Mouse (Mus musculus): Measurements from ENCODE around the gene Ccnc. TPM values are rescaled to one million over a fixed set of nuclear protein-coding genes. Genes with fewer than 3 reads are reported as not detected.

The Ccnc gene
- polyA plus RNA-seq, 1 experiment from 2014 or later: 42.1 TPM

GRCm38 (mm10) chr4:21685595-21686091 is 41.9 kb upstream of the Ccnc start, which contains the start of gene Prdm13:
Gene Prdm13 (minus strand): TSS chr4:21685963.
- no peak within 1 kb of the TSS for H3K4me2 ChIP-seq (ENCODE audit: low read depth, low read length)
- H3K9me3 ChIP-seq (replicated peaks; ENCODE audit: control insufficient read depth, low read length): 0 out of 2 replicates have a peak, but pooled peaks cover 3% of the 10 kb centered on the region
- no peak within 1 kb of the TSS for H3K4me3 ChIP-seq (replicated peaks; ENCODE audit: low read length)
- peaks cover 8% of the 10 kb centered on the region for H3K4me1 ChIP-seq (ENCODE audit: control insufficient read depth, insufficient read depth, low read length)
- peaks cover 92% of the 10 kb centered on the region for H3K27me3 ChIP-seq (ENCODE audit: control insufficient read depth, insufficient read depth, low read length)
- under 1% methylated on average over 38 of the region's 38 CpGs for WGBS
- no peak for ATAC-seq (ENCODE audit: insufficient read depth, low FRiP score)
- no peak within 1 kb of the TSS for H3K9ac ChIP-seq (ENCODE audit: low read length)
- H3K36me3 ChIP-seq (ENCODE audit: control insufficient read depth, insufficient read depth, low read length): no peaks in the 10 kb centered on the region
- no peak within 1 kb of the TSS for H3K27ac ChIP-seq (ENCODE audit: low read length)

- H3K4me1 ChIP-seq (ENCODE audit: control insufficient read depth, insufficient read depth, low read length): peaks cover 8% of the 10 kb centered on the region
- H3K36me3 ChIP-seq (ENCODE audit: control insufficient read depth, insufficient read depth, low read length): no peaks in the 10 kb centered on the region
- no peak overlapping the region for H3K27ac ChIP-seq (ENCODE audit: low read length)
- H3K4me3 ChIP-seq (replicated peaks; ENCODE audit: low read length): no peak overlapping the region
- WGBS: 3% methylated on average over 11 of the region's 11 CpGs
- no peak overlapping the region for H3K4me2 ChIP-seq (ENCODE audit: low read depth, low read length)
- H3K9ac ChIP-seq (ENCODE audit: low read length): no peak overlapping the region
- H3K9me3 ChIP-seq (replicated peaks; ENCODE audit: control insufficient read depth, low read length): 0 out of 2 replicates have a peak, but pooled peaks cover 3% of the 10 kb centered on the region
- no peak for ATAC-seq (ENCODE audit: insufficient read depth, low FRiP score)
- H3K27me3 ChIP-seq (ENCODE audit: control insufficient read depth, insufficient read depth, low read length): peaks cover 92% of the 10 kb centered on the region
Measured at GRCm38 (mm10) chr4:21686416-21686815, 41.1 kb upstream of the Ccnc start.

- H3K9me3 ChIP-seq (replicated peaks; ENCODE audit: control insufficient read depth, low read length): 0 out of 2 replicates have a peak, but pooled peaks cover 3% of the 10 kb centered on the region
- peaks cover 8% of the 10 kb centered on the region for H3K4me1 ChIP-seq (ENCODE audit: control insufficient read depth, insufficient read depth, low read length)
- H3K4me2 ChIP-seq (ENCODE audit: low read depth, low read length): no peak overlapping the region
- no peaks in the 10 kb centered on the region for H3K36me3 ChIP-seq (ENCODE audit: control insufficient read depth, insufficient read depth, low read length)
- no peak overlapping the region for H3K9ac ChIP-seq (ENCODE audit: low read length)
- H3K27ac ChIP-seq (ENCODE audit: low read length): no peak overlapping the region
- under 1% methylated on average over 5 of the region's 5 CpGs for WGBS
- no peak for ATAC-seq (ENCODE audit: insufficient read depth, low FRiP score)
- no peak overlapping the region for H3K4me3 ChIP-seq (replicated peaks; ENCODE audit: low read length)
- H3K27me3 ChIP-seq (ENCODE audit: control insufficient read depth, insufficient read depth, low read length): peaks cover 95% of the 10 kb centered on the region
Measured at GRCm38 (mm10) chr4:21686934-21687333, 40.6 kb upstream of the Ccnc start.

GRCm38 (mm10) chr4:21687783-21688702 is 39.5 kb upstream of the Ccnc start:
- no peak overlapping the region for H3K27ac ChIP-seq (ENCODE audit: low read length)
- peak overlapping the region; percentile 90 for H3K4me2 ChIP-seq (ENCODE audit: low read depth, low read length)
- ATAC-seq (ENCODE audit: insufficient read depth, low FRiP score): peak; percentile 67; the same call in 1 of the 2 replicates
- peak overlapping the region; percentile 58 for H3K9ac ChIP-seq (ENCODE audit: low read length)
- H3K9me3 ChIP-seq (replicated peaks; ENCODE audit: control insufficient read depth, low read length): 0 out of 2 replicates have a peak, but pooled peaks cover 3% of the 10 kb centered on the region
- H3K4me3 ChIP-seq (replicated peaks; ENCODE audit: low read length): peak overlapping the region; percentile 52
- peaks cover 95% of the 10 kb centered on the region for H3K27me3 ChIP-seq (ENCODE audit: control insufficient read depth, insufficient read depth, low read length)
- no peaks in the 10 kb centered on the region for H3K36me3 ChIP-seq (ENCODE audit: control insufficient read depth, insufficient read depth, low read length)
- peaks cover 8% of the 10 kb centered on the region for H3K4me1 ChIP-seq (ENCODE audit: control insufficient read depth, insufficient read depth, low read length)
- WGBS: 3% methylated on average over 48 of the region's 51 CpGs

GRCm38 (mm10) chr4:21688703-21689200 is 38.7 kb upstream of the Ccnc start:
- Histone ChIP-seq H3K4me1 (ENCODE audit: control insufficient read depth, insufficient read depth, low read length) (peaks cover 8% of the 10 kb centered on the region), H3K4me2 (ENCODE audit: low read depth, low read length) (peak overlapping the region; percentile 90), H3K4me3 (replicated peaks; ENCODE audit: low read length) (peak overlapping the region; percentile 52), H3K9ac (ENCODE audit: low read length) (peak overlapping the region; percentile 58), H3K36me3 (ENCODE audit: control insufficient read depth, insufficient read depth, low read length) (no peaks in the 10 kb centered on the region), H3K9me3 (replicated peaks; ENCODE audit: control insufficient read depth, low read length) (0 out of 2 replicates have a peak, but pooled peaks cover 3% of the 10 kb centered on the region), H3K27me3 (ENCODE audit: control insufficient read depth, insufficient read depth, low read length) (peaks cover 91% of the 10 kb centered on the region), H3K27ac (ENCODE audit: low read length) (no peak overlapping the region)
- peak; percentile 27 for ATAC-seq (ENCODE audit: insufficient read depth, low FRiP score)
- under 1% methylated on average over 59 of the region's 64 CpGs for WGBS

GRCm38 (mm10) chr4:21689492-21689941 is 38.0 kb upstream of the Ccnc start:
- Histone ChIP-seq H3K4me3 (replicated peaks; ENCODE audit: low read length) (peak overlapping the region; percentile 52; the same call in 1 of the 2 replicates), H3K36me3 (ENCODE audit: control insufficient read depth, insufficient read depth, low read length) (no peaks in the 10 kb centered on the region), H3K4me1 (ENCODE audit: control insufficient read depth, insufficient read depth, low read length) (peaks cover 8% of the 10 kb centered on the region), H3K9me3 (replicated peaks; ENCODE audit: control insufficient read depth, low read length) (0 out of 2 replicates have a peak, but pooled peaks cover 3% of the 10 kb centered on the region), H3K27me3 (ENCODE audit: control insufficient read depth, insufficient read depth, low read length) (peaks cover 84% of the 10 kb centered on the region), H3K9ac (ENCODE audit: low read length) (no peak overlapping the region), H3K4me2 (ENCODE audit: low read depth, low read length) (peak overlapping the region; percentile 90; the same call in 1 of the 2 replicates), H3K27ac (ENCODE audit: low read length) (no peak overlapping the region)
- 2% methylated on average over 18 of the region's 18 CpGs for WGBS
- ATAC-seq (ENCODE audit: insufficient read depth, low FRiP score): no peak

- H3K27ac ChIP-seq (ENCODE audit: low read length): no peak overlapping the region
- peaks cover 77% of the 10 kb centered on the region for H3K27me3 ChIP-seq (ENCODE audit: control insufficient read depth, insufficient read depth, low read length)
- no peaks in the 10 kb centered on the region for H3K36me3 ChIP-seq (ENCODE audit: control insufficient read depth, insufficient read depth, low read length)
- H3K4me2 ChIP-seq (ENCODE audit: low read depth, low read length): no peak overlapping the region
- H3K9me3 ChIP-seq (replicated peaks; ENCODE audit: control insufficient read depth, low read length): 0 out of 2 replicates have a peak, but pooled peaks cover 3% of the 10 kb centered on the region
- ATAC-seq (ENCODE audit: insufficient read depth, low FRiP score): no peak
- H3K4me3 ChIP-seq (replicated peaks; ENCODE audit: low read length): no peak overlapping the region
- 9% methylated on average over 7 of the region's 7 CpGs for WGBS
- peaks cover 8% of the 10 kb centered on the region for H3K4me1 ChIP-seq (ENCODE audit: control insufficient read depth, insufficient read depth, low read length)
- no peak overlapping the region for H3K9ac ChIP-seq (ENCODE audit: low read length)
Measured at GRCm38 (mm10) chr4:21690221-21690620, 37.3 kb upstream of the Ccnc start.

- H3K9ac ChIP-seq (ENCODE audit: low read length): no peak overlapping the region
- 28% methylated on average over 7 of the region's 7 CpGs for WGBS
- no peak overlapping the region for H3K27ac ChIP-seq (ENCODE audit: low read length)
- no peaks in the 10 kb centered on the region for H3K36me3 ChIP-seq (ENCODE audit: control insufficient read depth, insufficient read depth, low read length)
- no peaks in the 10 kb centered on the region for H3K9me3 ChIP-seq (replicated peaks; ENCODE audit: control insufficient read depth, low read length)
- H3K4me3 ChIP-seq (replicated peaks; ENCODE audit: low read length): no peak overlapping the region
- ATAC-seq (ENCODE audit: insufficient read depth, low FRiP score): no peak
- no peaks in the 10 kb centered on the region for H3K4me1 ChIP-seq (ENCODE audit: control insufficient read depth, insufficient read depth, low read length)
- no peak overlapping the region for H3K4me2 ChIP-seq (ENCODE audit: low read depth, low read length)
- H3K27me3 ChIP-seq (ENCODE audit: control insufficient read depth, insufficient read depth, low read length): peaks cover 28% of the 10 kb centered on the region
Measured at GRCm38 (mm10) chr4:21695638-21696254, 31.8 kb upstream of the Ccnc start.

All from stomach, embryonic 16.5 days (tissue).